16 mouse cellular contexts compared by ENCODE assay signal in genomic region chr14:16519588-16520167, GRCm38 (mm10).
DNase-seq lines count a peak whose midpoint lies in the region; ATAC-seq and TF ChIP-seq lines count a peak whose summit lies in the region.
"Had no signal": no experiment of that assay in that cellular context is flagged by ENCODE, and none has a peak within 500 bp of the region (broad histone marks: within the 10 kb centered on the region; RNA-seq: fewer than 3 reads in every experiment).

No protein-coding gene starts in this region.

- no peak for DNase-seq in heart, adult 2 months
- DNase-seq in midbrain, postnatal 0 days (ENCODE audit: low spot score), result no peak
- no peak for DNase-seq in midbrain, embryonic 11.5 days (ENCODE audit: low spot score, missing footprints)
- peak; percentile 9 for DNase-seq in c-Kit-positive CD71-negative TER-119-negative erythroid progenitor cells, embryonic 14.5 days (ENCODE audit: low read depth)
- peak; percentile 54 for DNase-seq in telencephalon, adult 2 months (ENCODE audit: low read depth, low spot score)
- no peak for DNase-seq in thymus, postnatal 25 days
- DNase-seq: adrenal gland, postnatal 10 days; forebrain, postnatal 0 days; liver; thymus, adult 18-20 months had no signal

- no peak overlapping the region for H3K4me3 ChIP-seq in heart, adult 2 months
- H3K4me3 ChIP-seq in heart, embryonic 11.5 days (ENCODE audit: low read depth, low read length), result no peak overlapping the region
- no peak overlapping the region for H3K4me3 ChIP-seq in midbrain, postnatal 0 days (ENCODE audit: low read depth, low read length)
- no peak overlapping the region for H3K4me3 ChIP-seq in midbrain, embryonic 11.5 days (ENCODE audit: low read depth, low read length)
- H3K4me3 ChIP-seq: heart, embryonic 10.5 days; hindbrain, embryonic 10.5 days; lung, embryonic 15.5 days had no signal

- TF ChIP-seq EP300 in heart, adult 2 months (IDR thresholded peaks at IDR 0.05; ENCODE audit: insufficient read depth, low read depth, low read length), result no peak

- no peak for ATAC-seq in heart, embryonic 11.5 days (replicated peaks; ENCODE audit: insufficient number of reproducible peaks, low FRiP score, low TSS enrichment)
- no peak for ATAC-seq in midbrain, postnatal 0 days (ENCODE audit: low FRiP score)
- ATAC-seq in midbrain, embryonic 11.5 days (ENCODE audit: low FRiP score), result no peak
- ATAC-seq: CD4-positive, CD25-positive, alpha-beta regulatory T cell, adult 4 months; forebrain, postnatal 0 days; intestine, postnatal 0 days had no signal

- H3K9ac ChIP-seq in heart, adult 2 months (ENCODE audit: low read depth, low read length), result no peak overlapping the region
- H3K9ac ChIP-seq in heart, embryonic 11.5 days (ENCODE audit: low read depth, low read length), result no peak overlapping the region
- no peak overlapping the region for H3K9ac ChIP-seq in midbrain, postnatal 0 days (replicated peaks; ENCODE audit: low read length, poor library complexity, severe bottlenecking)
- no peak overlapping the region for H3K9ac ChIP-seq in midbrain, embryonic 11.5 days (ENCODE audit: low read length)
- H3K9ac ChIP-seq: forebrain, postnatal 0 days; lung, embryonic 15.5 days had no signal

- H3K4me1 ChIP-seq in heart, adult 2 months (ENCODE audit: control insufficient read depth, insufficient read depth, low read length), result peaks cover 10% of the 10 kb centered on the region
- no peaks in the 10 kb centered on the region for H3K4me1 ChIP-seq in heart, embryonic 11.5 days (ENCODE audit: control insufficient read depth, insufficient read depth, low read length)
- H3K4me1 ChIP-seq in midbrain, postnatal 0 days (ENCODE audit: insufficient read depth, low read length), result 0 out of 2 replicates have a peak, but pooled peaks cover 6% of the 10 kb centered on the region
- H3K4me1 ChIP-seq in midbrain, embryonic 11.5 days (ENCODE audit: control insufficient read depth, insufficient read depth, low read length), result no peaks in the 10 kb centered on the region
- H3K4me1 ChIP-seq: hindbrain, embryonic 10.5 days; lung, embryonic 15.5 days had no signal

- 79% methylated on average over 8 of the region's 8 CpGs for WGBS in heart, adult 2 months
- 67% methylated on average over 8 of the region's 8 CpGs for WGBS in heart, embryonic 11.5 days (ENCODE audit: insufficient replicate concordance)
- 77% methylated on average over 8 of the region's 8 CpGs for WGBS in midbrain, postnatal 0 days
- WGBS in midbrain, embryonic 11.5 days, result 81% methylated on average over 8 of the region's 8 CpGs

- no peaks in the 10 kb centered on the region for H3K9me3 ChIP-seq in heart, embryonic 11.5 days (replicated peaks; ENCODE audit: control insufficient read depth, low read length)
- no peaks in the 10 kb centered on the region for H3K9me3 ChIP-seq in midbrain, postnatal 0 days (ENCODE audit: low read length)
- no peaks in the 10 kb centered on the region for H3K9me3 ChIP-seq in midbrain, embryonic 11.5 days (ENCODE audit: control insufficient read depth, low read length)
- H3K9me3 ChIP-seq: heart, embryonic 10.5 days; hindbrain, embryonic 10.5 days; lung, embryonic 15.5 days had no signal

- H3K27me3 ChIP-seq in heart, adult 2 months (ENCODE audit: control insufficient read depth, insufficient read depth, low read length), result no peaks in the 10 kb centered on the region
- H3K27me3 ChIP-seq in heart, embryonic 11.5 days (ENCODE audit: control insufficient read depth, insufficient read depth, low read length), result no peaks in the 10 kb centered on the region
- H3K27me3 ChIP-seq in midbrain, postnatal 0 days (ENCODE audit: insufficient read depth, low read length), result no peaks in the 10 kb centered on the region
- no peaks in the 10 kb centered on the region for H3K27me3 ChIP-seq in midbrain, embryonic 11.5 days (ENCODE audit: control insufficient read depth, insufficient read depth, low read length)
- H3K27me3 ChIP-seq: lung, embryonic 15.5 days had no signal

- no peak for TF ChIP-seq POLR2A in heart, adult 2 months (IDR thresholded peaks at IDR 0.05; ENCODE audit: insufficient read depth, low read depth, low read length)

- peak; percentile 14; the same call in 1 of the 2 replicates for TF ChIP-seq CTCF in heart, adult 2 months (IDR thresholded peaks at IDR 0.05)
- TF ChIP-seq CTCF in midbrain, postnatal 0 days (IDR thresholded peaks at IDR 0.05), result peak; percentile 23

- intact Hi-C loops in heart, adult 2 months (cut with DNase I), result no loop called here

- peaks cover 9% of the 10 kb centered on the region for H3K36me3 ChIP-seq in heart, adult 2 months (ENCODE audit: control insufficient read depth, insufficient read depth, low read length)
- H3K36me3 ChIP-seq in heart, embryonic 11.5 days (ENCODE audit: control insufficient read depth, insufficient read depth, low read length), result no peaks in the 10 kb centered on the region
- no peaks in the 10 kb centered on the region for H3K36me3 ChIP-seq in midbrain, postnatal 0 days (ENCODE audit: insufficient read depth, low read length)
- no peaks in the 10 kb centered on the region for H3K36me3 ChIP-seq in midbrain, embryonic 11.5 days (ENCODE audit: control insufficient read depth, insufficient read depth, low read length)
- H3K36me3 ChIP-seq: heart, embryonic 10.5 days; hindbrain, embryonic 10.5 days; lung, embryonic 15.5 days had no signal

- H3K27ac ChIP-seq in heart, adult 2 months, result no peak overlapping the region
- no peak overlapping the region for H3K27ac ChIP-seq in heart, embryonic 11.5 days (ENCODE audit: low read depth, low read length)
- H3K27ac ChIP-seq in midbrain, postnatal 0 days (ENCODE audit: low read depth, low read length), result no peak overlapping the region
- H3K27ac ChIP-seq in midbrain, embryonic 11.5 days (ENCODE audit: low read depth, low read length), result no peak overlapping the region
- H3K27ac ChIP-seq: heart, embryonic 10.5 days; hindbrain, embryonic 10.5 days; lung, embryonic 15.5 days had no signal

- 0 out of 2 replicates have a peak, but pooled peaks cover 2% of the 10 kb centered on the region for H3K79me2 ChIP-seq in heart, adult 2 months (replicated peaks; ENCODE audit: control insufficient read depth, insufficient read depth, low read length)

- H3K4me2 ChIP-seq in heart, embryonic 11.5 days, result no peak overlapping the region
- H3K4me2 ChIP-seq in midbrain, postnatal 0 days (ENCODE audit: low read depth, low read length, poor library complexity, severe bottlenecking), result no peak overlapping the region
- H3K4me2 ChIP-seq in midbrain, embryonic 11.5 days, result no peak overlapping the region
- H3K4me2 ChIP-seq: lung, embryonic 15.5 days had no signal

Comparison
In these comparisons a context has a peak if more than half of its experiments do, and no peak if none do; other contexts are left out.
1. DNase-seq: peak in c-Kit-positive CD71-negative TER-119-negative erythroid progenitor cells, embryonic 14.5 days (single experiment) and telencephalon, adult 2 months (single experiment); none in heart, adult 2 months (0 of 2), midbrain, postnatal 0 days (single experiment), midbrain, embryonic 11.5 days (single experiment) and thymus, postnatal 25 days (single experiment).